Mouse (Mus musculus) kidney, adult 2 months (tissue): ENCODE measurements around the gene Thra.

ENCODE experiments used
- CTCF ChIP-seq: fragments of 200-500 bp; conservative IDR thresholded peaks from 2 replicates; pipeline ENCODE4 v1.5.1; 2011; ENCODE audit warnings: low read depth, mild to moderate bottlenecking, control low read depth, low read length, moderate library complexity, mixed read lengths; ENCODE audit not compliant: insufficient read depth, insufficient read length
- POLR2A ChIP-seq: fragments of 200-500 bp; IDR thresholded peaks from one replicate; pipeline ENCODE4 v1.6.1; 2011; ENCODE audit warnings: low read depth, low read length, control low read depth

GRCm38 (mm10) chr11:98797306-98797705, 56.9 kb downstream of the Thra start:
- TF ChIP-seq CTCF (no peak), POLR2A (no peak)
